Mouse (Mus musculus) layer of hippocampus, postnatal 25 days (tissue): ENCODE data around the gene Stk38. TPM values are rescaled to one million over a fixed set of nuclear protein-coding genes. Genes with fewer than 3 reads are reported as not detected.
"Not testable (repeated sequence)": the region's sequence is repeated elsewhere in the genome, so short reads cannot be mapped to it uniquely, and the experiment has no call there.

Experiments
- DNase-seq, 2 experiments: peaks; one replicate each; pipeline ENCODE4 v3.0.0; 2022; ENCODE audit warnings: mixed read lengths in 2 of 2, low spot score in 1 of 2; ENCODE audit errors: extremely low spot score in 1 of 2
- total RNA-seq, 2 experiments: library from RNA; stranded (reverse); gene quantifications; 2 replicates each; pipeline ENCODE4 v1.2.3; 2021

The Stk38 gene
- total RNA-seq, 2 experiments from 2014 or later = 36.7 to 59.1 TPM

DNA sequence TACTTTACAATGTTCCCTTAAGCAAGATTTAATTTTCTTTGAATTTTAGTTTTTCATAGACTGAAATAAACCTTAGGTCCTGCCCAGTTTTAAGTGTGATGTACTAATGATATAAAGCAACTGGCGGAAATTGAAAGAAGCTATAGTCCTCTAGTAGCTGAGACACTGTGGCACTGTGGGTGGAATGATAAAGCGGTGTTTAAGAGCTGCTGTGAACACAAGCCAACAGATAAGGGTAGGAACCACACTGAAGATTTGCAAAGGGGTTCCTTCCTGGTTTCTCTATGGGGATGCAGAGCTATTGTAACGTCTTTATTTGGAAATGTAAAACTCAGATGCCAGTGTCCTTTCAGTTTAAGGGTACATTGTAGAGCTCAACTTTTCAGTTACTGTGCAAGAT is 33.8 kb upstream of the Stk38 start:
- not testable (repeated sequence) for DNase-seq

GRCm38 (mm10) chr17:29039351-29039750 is 31.6 kb upstream of the Stk38 start:
- no peak for DNase-seq

DNA sequence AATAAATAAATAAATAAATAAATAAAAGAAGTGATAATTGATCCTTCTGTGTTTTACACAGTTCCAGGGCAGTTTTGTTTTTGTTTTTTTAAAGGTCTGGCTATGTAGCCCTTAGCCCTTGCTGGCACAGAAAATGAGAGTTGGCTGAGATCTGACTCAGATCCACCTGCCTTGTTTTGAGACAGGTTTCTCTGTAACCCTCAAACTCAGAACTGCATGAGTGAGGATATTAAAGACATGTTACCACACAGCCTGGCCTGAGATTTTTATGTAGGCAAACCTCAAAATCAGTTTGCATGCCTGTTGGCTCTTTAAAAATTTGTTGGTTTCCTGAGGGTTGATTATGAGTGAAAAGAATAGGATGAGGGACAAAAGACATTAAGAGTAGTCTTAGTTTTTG is 27.7 kb upstream of the Stk38 start:
- DNase-seq = no peak

DNA sequence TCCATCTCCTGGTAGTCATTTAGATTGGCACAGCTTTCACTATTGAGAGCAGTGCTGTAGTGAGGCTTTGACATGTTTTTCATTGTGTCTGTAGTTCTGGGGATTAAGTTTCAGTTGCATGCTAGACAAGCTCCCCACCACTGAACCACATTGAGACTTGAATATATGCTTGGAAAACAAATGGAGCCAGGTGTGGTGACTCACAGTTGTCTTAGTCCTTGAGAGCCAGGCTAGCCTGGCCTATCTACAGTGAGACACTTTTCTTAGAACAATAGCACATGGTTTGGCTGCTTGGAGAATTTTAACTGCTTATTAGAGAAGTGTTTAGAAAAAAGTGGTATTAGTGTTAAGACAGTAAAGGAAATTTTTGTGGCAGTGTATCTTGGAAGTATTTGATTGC is 26.5 kb upstream of the Stk38 start:
- DNase-seq = no peak

- no peak for DNase-seq
Measured at GRCm38 (mm10) chr17:29033569-29034061, 25.8 kb upstream of the Stk38 start.

- peak; percentile 93 to 96 for DNase-seq
Measured at GRCm38 (mm10) chr17:29032274-29033069, 24.7 kb upstream of the Stk38 start, which contains the start of gene Srsf3. Gene Srsf3 (plus strand): TSS chr17:29032628.

DNA sequence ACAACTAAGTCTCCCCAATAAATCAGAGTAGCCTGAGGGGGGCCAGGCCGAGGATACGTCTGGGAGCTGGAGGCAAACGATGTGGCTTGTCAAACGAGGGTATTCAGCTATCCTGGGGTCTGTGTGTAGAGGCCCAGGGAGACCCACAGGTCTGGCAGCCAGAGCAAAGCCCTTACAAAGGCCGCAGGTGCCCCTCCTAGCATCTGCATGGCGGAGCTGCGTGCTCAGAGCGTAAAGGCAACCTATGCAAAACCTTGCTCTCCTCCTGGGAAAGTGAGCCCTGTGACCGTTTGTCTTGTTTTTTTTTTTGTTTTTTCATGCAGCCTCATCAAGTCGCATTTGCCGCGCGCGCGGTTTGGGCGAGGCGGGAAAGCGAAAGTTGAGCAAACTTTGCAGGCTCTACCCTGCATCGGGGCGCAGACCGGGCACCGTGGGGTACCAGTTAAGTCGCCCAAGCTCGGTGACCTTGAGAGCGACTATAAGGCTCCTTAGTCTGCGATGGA is 24.0 kb upstream of the Stk38 start:
- DNase-seq = no peak

GRCm38 (mm10) chr17:29031085-29031711 is 23.4 kb upstream of the Stk38 start:
- not testable (repeated sequence) for DNase-seq

GRCm38 (mm10) chr17:29030321-29031034 is 22.7 kb upstream of the Stk38 start:
- DNase-seq = no peak

GRCm38 (mm10) chr17:29026652-29027356 is 19.0 kb upstream of the Stk38 start:
- DNase-seq = no peak

DNA sequence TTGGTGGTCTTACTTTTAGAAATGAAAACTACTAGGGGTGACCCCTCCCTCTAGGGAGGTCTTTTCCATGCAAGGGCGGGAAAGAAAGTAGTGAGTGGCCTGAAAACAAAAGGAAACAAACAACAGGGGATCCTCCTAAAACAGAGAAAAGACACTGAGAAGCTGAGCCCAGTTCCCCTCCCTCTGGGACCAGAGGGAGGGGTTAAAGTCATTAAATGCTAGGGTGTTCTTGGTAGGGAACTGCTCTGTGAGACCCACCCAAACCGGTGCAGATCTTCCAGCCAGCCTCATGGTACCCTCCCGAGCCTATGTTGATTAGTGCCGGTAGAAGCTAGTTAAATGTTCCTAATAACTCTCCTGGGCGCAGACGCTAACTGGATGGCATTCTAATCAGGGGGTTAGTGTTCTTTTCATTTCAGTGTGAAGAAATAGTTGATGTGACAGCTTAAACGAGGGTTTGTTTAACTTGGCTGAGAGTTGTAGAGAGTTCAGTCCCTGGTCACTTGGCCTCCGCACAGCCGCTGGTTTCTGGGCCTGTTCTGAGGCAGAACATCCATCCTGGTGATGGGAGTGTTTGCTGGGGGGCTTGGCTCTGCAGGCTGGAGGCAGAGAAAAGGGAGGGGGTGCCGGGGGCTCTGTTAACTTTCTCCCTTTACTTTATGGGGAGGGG is 17.2 kb upstream of the Stk38 start:
- no peak for DNase-seq

GRCm38 (mm10) chr17:29024047-29024892 is 16.5 kb upstream of the Stk38 start:
- DNase-seq = no peak

- no peak for DNase-seq
Measured at GRCm38 (mm10) chr17:29023346-29023745, 15.6 kb upstream of the Stk38 start.

DNA sequence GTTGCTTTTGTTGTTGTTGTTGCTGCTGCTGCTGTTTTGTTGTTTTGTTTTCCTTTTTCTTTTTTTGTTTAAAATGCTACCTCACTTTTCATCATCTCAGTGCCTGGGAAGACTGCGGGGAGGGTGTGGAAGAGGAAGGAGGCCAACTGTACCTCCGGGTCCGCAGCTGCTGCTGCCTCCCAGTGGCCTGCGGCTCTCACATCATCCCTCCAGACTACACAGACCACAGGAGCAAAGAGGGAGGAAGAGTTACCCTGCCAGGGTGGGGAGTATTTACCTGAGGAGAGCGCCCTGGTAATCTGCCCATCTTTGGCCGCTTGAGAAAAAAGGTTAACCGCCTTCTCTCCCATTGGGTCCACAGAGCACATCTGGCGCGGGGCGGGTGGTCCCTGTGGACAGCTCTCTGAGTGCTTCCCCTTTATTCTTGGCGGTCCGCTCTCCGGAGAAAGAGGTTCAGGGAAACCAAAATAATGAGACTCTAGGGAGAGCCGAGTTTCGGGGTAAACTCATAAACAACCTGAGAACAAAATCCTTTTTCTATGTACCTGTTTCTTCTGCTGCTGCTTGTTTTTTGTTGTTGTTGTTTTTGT is 14.5 kb upstream of the Stk38 start:
- DNase-seq = no peak

DNA sequence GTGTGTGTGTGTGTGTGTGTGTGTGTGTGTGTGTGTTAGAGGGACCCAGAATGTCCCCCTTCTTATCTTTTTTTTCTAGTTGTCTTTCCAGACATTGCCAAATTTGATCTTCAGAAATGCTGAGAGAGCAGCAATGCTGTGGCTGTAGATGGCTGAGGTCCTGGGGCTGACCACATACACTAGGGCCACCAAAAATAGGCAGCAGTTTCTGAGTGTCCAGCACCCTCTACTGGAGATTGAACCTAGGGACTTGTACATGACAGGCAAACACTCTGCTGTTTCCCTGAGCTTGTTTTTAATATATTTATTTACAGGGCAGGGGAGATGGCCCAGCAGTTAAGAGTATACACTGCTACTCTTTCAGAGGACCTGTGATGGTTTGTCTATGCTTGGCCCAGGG is 12.6 kb upstream of the Stk38 start:
- DNase-seq = no peak

- DNase-seq = no peak
Measured at GRCm38 (mm10) chr17:29019391-29019790, 11.6 kb upstream of the Stk38 start.

- DNase-seq = no peak
Measured at GRCm38 (mm10) chr17:29018292-29018984, 10.6 kb upstream of the Stk38 start.

- DNase-seq = no peak
Measured at GRCm38 (mm10) chr17:29016705-29017104, 8.9 kb upstream of the Stk38 start.
